Mouse (Mus musculus) megakaryocyte-erythroid progenitor cell, adult 5 weeks (primary cell): ENCODE measurements around the gene Zscan20. TPM values are rescaled to one million over a fixed set of nuclear protein-coding genes. Genes with fewer than 3 reads are reported as not detected.

ENCODE experiments used
- polyA plus RNA-seq: library from polyadenylated mRNA; stranded (reverse); fragments of >175 nt; gene quantifications from 2 replicates; pipeline ENCODE4 v1.2.3, GENCODE M21; 2012

The Zscan20 gene
- 1.4 and 2.0 TPM in 2 replicates for polyA plus RNA-seq

GRCm38 (mm10) chr4:128609925-128610402 is at the start of gene Zscan20:
Zscan20 (minus strand) TSS chr4:128610098.

GRCm38 (mm10) chr4:128654505-128655381 is 44.8 kb upstream of the Zscan20 start, which contains the start of gene Phc2:
Phc2 (plus strand) TSS chr4:128654702.

GRCm38 (mm10) chr4:128618246-128618911 is 8.5 kb upstream of the Zscan20 start, which contains the start of gene Tlr12:
Tlr12 (minus strand) TSS chr4:128618619.

Other genes starting within 250 kb of the Zscan20 start
- 0.80 and 1.4 TPM in 2 replicates for gene Tlr12, start 8.5 kb upstream of the Zscan20 start, polyA plus RNA-seq
- 110 and 115 TPM in 2 replicates for gene Phc2, start 44.6 kb upstream of the Zscan20 start, polyA plus RNA-seq
- gene A3galt2, start 145.3 kb upstream of the Zscan20 start, polyA plus RNA-seq = 0.05 TPM in 1 of 2 replicates, not detected in the other
- 102 and 113 TPM in 2 replicates for gene Zfp362, start 195.9 kb upstream of the Zscan20 start, polyA plus RNA-seq